Mouse (Mus musculus) spleen, postnatal 4 days (tissue): ENCODE measurements around the gene Gprasp1.
"Not testable (repeated sequence)": the region's sequence is repeated elsewhere in the genome, so short reads cannot be mapped to it uniquely, and the experiment has no call there.

Experiments used
- DNase-seq, 2 experiments: peaks; one replicate each; pipeline ENCODE4 v3.0.0; 2022; ENCODE audit warnings: low spot score in 2 of 2

Gprasp1 gene

GRCm38 (mm10) chrX:135742304-135743055 is at the start of gene Gprasp1, which contains the start of gene Armcx5:
Gene Gprasp1, plus strand, starts transcription at chrX:135742733.
Gene Armcx5, plus strand, starts transcription at chrX:135742733.
- peak; percentile 76 to 84 for DNase-seq

- DNase-seq: no peak
These were observed 48.9 kb upstream of the Gprasp1 start, which contains the start of gene Tcp11x2 for GRCm38 (mm10) chrX:135693633-135694032. Gene Tcp11x2, minus strand, starts transcription at chrX:135693790.

- no peak for DNase-seq
These were observed 39.4 kb upstream of the Gprasp1 start for GRCm38 (mm10) chrX:135703111-135703510.

GRCm38 (mm10) chrX:135704349-135704748 is 38.2 kb upstream of the Gprasp1 start:
- no peak for DNase-seq

DNA sequence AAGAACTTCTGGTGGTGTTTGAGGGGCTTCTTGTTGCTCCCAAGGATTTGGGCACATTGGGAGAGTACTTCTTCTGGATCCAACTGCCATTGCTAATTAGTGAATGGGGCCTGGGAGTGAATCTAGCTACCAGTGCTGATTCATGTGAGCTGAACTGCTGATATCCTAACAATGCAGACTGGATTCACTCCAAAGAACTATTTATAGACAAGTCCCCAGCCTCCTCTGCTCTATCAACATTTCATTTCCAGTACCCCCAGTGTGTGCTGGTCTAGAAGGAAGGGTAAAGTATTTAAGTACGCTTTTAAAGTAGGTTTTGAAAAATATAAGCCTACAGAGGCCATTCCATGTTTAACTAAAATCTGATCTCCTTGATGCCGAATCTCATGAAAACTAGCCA is 29.7 kb upstream of the Gprasp1 start:
- no peak for DNase-seq

DNA sequence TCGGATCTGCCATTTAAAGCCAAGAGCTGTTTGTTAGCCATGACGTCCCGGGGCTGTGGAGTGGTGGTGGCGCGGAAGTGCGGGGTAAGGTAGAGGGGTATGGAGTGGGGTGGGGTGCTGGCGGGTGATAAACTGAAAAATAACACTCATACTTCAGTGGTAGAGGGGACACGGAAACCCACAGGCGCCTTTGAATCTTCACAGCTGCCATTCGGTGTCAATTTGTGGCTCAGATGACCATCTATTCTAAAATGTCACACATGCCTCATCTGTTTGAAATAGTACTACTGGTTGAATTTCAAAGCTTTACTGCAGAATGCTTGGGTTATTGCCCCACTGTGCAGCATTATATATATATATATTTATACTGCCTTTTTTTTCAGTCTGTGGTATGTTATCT is 17.4 kb upstream of the Gprasp1 start, which contains the start of gene Tmsb15a:
TSS of gene Tmsb15a (minus strand) at position 101 of the 400 bp plus-strand sequence.
- DNase-seq: no peak

DNA sequence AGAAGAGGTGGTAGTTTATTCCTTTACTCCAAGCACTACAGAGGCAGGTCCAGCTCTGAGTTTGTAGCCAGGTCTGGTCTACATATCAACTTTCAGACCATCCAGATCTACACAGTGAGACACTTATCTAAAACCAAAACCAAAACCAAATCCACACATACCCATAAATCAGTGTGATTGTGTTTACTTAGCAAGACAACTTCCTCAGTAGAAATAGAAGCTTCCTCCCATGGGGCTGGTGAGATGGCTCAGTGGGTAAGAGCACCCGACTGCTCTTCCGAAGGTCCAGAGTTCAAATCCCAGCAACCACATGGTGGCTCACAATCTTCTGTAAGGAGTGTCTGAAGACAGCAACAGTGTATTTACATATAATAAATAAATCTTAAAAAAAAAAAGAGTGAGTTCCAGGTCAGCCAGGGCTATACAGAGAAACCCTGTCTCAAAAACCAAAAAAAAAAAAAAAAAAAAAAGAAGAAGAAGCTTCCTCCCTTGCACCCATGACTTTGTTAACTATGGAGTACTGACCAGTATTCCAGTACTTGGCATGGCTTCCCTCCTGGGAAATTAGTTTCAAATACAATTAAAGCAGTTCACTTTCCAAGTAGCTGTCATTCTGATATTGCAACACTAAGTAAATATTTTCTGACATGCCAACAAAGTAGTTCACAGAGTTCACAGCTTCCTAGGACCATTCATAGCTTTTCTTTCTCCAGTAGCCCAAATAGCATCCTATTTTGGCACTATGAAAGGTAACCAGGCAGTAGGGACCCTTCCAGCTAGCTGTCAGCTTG is 3.6 kb upstream of the Gprasp1 start:
- DNase-seq: no peak

DNA sequence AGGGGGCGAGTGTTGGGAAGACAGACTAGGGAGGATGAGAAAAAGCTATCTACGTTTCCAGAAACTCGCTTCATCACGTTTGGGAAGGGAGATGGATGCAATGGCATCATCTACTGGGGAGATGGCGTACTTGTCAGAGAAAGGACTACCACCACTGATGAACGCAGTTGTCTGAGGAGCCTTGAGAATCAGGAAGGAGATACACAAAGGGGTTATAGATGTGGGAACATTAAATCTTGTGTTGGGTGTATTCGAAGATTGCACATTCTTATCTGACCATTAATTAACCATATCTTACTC is 473 bp downstream of the Gprasp1 start:
- no peak for DNase-seq

DNA sequence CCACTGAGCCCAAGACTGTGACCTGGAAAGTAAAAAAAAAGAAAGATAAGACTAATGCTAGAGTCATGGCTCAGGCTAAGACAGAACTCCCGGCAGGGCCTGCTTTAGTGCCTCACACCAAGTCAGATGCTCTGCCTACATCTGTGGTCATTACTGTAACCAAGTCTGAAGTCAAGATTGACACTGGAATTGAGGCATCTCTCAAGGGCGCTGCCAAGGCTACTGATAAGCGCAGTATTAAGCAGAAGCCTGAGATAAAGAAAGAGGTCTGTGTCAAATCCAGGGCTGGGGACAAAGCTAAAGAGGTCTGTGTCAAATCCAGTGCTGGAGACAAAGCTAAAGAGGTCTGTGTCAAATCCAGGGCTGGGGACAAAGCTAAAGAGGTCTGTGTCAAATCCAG is 2.8 kb downstream of the Gprasp1 start:
- DNase-seq: not testable (repeated sequence)

DNA sequence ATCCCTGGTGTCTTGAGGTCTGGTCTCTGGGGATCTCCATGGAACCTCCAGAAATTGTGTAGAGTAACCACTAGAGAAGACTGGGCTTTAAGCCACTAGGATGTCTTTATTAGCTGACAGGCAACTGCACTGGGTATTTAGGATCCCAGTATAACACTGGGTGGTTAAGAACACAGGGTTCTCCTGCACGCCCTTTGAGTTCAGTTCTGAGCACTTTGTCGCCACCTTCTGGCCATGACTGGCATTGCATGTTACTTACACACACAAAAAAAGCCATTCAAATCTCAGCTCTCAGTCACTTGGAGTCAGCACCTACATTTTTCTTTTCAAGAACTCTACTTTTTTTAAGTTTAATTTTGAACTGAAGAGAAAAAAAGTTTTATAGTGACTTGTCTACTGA is 10.3 kb downstream of the Gprasp1 start:
- DNase-seq: peak; percentile 39 to 83

GRCm38 (mm10) chrX:135761707-135762106 is 19.2 kb downstream of the Gprasp1 start:
- no peak for DNase-seq

DNA sequence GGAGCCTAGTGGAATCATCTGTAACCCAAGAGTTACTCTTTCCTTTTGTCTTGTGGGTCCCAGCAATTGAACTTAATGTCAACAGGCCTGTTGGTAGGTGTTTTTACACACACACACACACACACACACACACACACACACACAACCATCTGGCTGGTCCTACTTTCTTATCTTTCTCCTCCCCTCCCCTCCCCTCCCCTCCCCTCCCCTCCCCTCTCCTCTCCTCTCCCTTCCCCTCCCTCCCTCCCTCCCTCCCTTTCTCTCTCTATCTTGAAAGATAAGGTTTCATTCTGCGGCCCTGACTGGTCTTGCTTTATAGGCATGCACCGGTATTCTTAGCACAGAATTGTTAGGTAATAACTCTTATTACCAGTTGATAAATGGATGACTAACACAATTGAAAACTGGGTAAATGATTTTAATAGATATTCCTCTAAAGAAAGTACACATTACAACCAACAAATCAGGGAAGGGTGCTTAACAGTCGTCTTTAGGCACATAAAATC is 25.6 kb downstream of the Gprasp1 start:
- no peak for DNase-seq

- DNase-seq: no peak
These were observed 26.0 kb downstream of the Gprasp1 start for GRCm38 (mm10) chrX:135768565-135768964.

DNA sequence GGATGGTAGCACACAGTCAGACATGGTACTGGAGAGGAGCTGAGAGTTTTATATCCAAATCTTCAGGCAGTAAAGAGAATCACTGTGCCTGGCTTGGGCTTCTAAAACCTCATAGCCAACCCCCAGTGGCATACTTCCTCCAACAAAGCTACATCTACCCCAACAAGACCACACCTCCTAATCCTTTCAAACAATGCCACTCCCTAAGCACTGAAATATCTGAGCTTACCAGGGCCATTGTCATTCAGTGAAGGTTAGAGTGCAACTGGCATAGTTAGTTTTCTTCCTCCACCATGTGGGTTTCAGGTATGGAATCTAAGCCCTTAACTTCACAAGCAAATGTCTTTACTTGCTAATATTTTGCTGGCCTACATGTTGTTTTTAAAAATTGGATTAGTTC is 49.0 kb downstream of the Gprasp1 start:
- no peak for DNase-seq

DNA sequence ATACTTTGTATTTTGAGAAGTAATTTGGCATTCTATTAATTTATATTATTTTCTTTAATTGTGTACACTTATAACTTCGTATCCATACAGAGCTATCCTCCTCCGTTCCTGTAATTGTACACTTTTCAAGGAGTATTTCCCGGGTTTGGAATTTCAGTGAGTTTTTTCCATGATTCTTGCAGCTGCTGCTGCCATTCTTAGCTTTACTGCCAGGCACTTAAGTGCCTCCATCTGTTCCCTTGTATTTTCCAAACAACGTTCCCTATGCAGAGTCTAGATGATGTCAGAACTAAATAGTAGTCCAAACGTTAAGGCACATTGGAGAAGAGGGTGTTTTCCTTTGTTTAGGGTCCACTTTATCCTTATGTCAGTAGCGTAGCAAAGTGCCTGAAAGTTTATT is 49.8 kb downstream of the Gprasp1 start:
- no peak for DNase-seq

GRCm38 (mm10) chrX:135795591-135796304 is 53.2 kb downstream of the Gprasp1 start:
- DNase-seq: peak in 1 of 2 experiments; percentile 63

DNA sequence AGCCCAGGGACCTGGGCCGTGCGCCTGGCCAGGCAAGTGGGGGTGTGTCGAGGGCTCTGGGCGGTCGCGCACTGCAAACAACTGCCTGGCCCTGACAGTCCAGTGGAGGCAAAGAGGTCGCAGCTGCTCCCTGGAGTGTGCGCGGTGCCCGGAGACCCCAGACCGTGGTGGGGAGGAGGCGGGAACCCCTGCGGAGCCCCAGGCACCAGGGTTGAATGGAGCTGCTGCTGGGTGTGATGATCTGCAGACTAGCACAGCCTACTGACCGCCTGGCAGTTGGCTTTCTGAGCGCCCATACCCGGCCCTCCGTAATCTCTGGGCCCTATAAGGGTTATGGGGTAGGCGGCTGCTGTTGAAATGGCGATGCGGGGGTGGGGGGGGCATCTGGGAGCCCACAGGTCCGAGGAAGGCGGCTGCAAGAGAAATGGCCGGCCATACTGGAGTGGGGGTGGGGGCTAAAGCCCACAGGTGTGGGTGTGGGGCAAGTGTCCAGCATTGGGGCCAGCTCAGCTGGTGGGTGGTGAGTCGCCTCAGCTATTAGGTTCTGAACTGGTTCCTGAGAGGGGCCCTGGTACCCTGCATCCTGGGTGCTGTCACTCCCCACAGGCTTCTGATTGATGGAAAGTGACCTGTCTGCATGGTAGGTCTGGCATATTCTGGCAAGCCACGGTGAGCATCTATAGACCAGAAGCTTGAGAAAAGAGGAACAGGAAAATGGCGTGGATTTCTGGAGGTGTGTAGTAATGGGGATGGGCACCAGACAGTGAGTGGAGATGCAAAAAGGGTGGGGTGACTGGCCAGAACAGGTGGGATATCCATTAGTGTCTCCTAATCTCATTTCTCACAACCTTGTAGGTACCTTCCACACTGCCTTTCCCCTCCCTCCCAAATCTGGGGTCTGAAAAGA is 54.0 kb downstream of the Gprasp1 start:
- DNase-seq: not testable (repeated sequence)

- DNase-seq: peak in 1 of 2 experiments; percentile 14
These were observed 54.7 kb downstream of the Gprasp1 start, which contains the start of gene Bhlhb9 for GRCm38 (mm10) chrX:135797212-135797644. Gene Bhlhb9, plus strand, starts transcription at chrX:135797594.

DNA sequence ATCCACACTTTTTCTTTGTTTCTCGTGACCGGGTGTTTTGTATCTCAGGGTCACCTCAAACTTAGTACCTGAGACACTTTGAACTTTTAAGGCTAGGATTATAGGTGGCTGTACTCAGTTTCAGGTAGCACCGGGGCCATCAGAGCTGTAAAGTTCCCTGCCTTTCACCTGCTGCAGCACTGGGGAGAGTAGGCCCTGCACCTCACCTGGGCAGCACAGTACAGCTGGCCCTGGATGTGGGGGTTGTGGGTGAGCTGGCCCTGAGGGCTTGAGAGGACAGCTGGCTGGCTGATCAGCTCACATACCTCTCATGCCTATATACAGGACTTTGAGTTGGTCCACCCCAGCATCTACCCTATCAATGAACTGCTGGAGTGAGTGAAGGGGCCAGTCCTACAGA is 61.6 kb downstream of the Gprasp1 start:
- DNase-seq: no peak

DNA sequence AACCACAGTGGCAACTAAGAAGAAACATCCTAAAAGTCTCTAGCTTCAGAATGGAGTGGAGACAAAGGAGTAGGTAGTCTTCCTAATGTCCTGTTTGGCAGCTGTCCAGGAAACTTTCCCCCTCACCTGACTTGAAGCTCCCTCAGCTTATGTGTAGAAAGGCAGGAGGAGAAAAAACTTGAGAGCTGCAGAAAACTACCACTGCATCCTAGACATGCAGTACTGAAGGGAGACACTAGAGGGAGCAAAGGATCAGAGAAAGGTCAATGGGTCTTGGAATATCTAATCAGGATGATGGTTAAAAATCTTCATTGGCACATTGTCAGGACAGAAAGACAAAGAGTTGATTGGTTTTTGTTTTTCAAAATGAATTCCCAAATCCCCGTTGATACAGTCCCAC is 63.2 kb downstream of the Gprasp1 start:
- no peak for DNase-seq

DNA sequence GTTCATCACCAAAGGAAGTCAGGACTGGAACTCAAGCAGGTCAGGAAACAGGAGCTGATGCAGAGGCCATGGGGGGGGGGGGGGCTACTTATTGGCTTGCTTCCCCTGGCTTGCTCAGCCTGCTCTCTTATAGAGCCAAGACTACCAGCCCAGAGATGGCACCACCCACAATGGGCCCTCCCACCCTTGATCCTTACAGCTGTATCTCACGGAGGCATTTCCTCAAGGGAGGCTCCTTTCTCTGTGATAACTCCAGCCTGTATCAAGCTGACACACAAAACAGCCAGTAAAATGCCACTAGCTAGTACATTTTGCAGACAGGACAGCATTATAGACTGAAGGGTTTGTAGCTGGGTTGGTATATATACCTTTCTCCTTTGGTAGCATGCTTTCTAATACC is 93.4 kb downstream of the Gprasp1 start:
- DNase-seq: not testable (repeated sequence)
